Mouse (Mus musculus): ENCODE data around the gene Kif1b. TPM values are rescaled to one million over a fixed set of nuclear protein-coding genes. Genes with fewer than 3 reads are reported as not detected.

Kif1b gene
- total and polyA plus RNA-seq, 2 experiments from 2014 or later: 213 to 322 TPM

GRCm38 (mm10) chr4:149306712-149307595 lies 539 bp downstream of the Kif1b start:
- Histone ChIP-seq H3K9me3 (ENCODE audit: low read length) (no peaks in the 10 kb centered on the region), H3K4me1 (ENCODE audit: insufficient read depth, low read length) (peaks cover 24% of the 10 kb centered on the region), H3K36me3 (ENCODE audit: insufficient read depth, low read length) (no peaks in the 10 kb centered on the region), H3K4me2 (ENCODE audit: low read depth, low read length) (peak overlapping the region; percentile 80), H3K4me3 (ENCODE audit: low read length) (peak overlapping the region; percentile 96), H3K27ac (peak overlapping the region; percentile 99), H3K27me3 (ENCODE audit: insufficient read depth, low read length) (no peaks in the 10 kb centered on the region), H3K9ac (replicated peaks; ENCODE audit: low read length) (peak overlapping the region; percentile 99)
- TF ChIP-seq CTCF (IDR thresholded peaks at IDR 0.05; ENCODE audit: low read depth): no peak
- WGBS: 0% methylated on average over 67 of the region's 83 CpGs
- DNase-seq (ENCODE audit: low spot score): peak; percentile 91
- peak; percentile 61 for ATAC-seq

GRCm38 (mm10) chr4:149305761-149306711 lies 1.5 kb downstream of the Kif1b start:
- Histone ChIP-seq H3K27ac (peak overlapping the region; percentile 99), H3K27me3 (ENCODE audit: insufficient read depth, low read length) (no peaks in the 10 kb centered on the region), H3K4me2 (ENCODE audit: low read depth, low read length) (peak overlapping the region; percentile 80), H3K4me1 (ENCODE audit: insufficient read depth, low read length) (peaks cover 31% of the 10 kb centered on the region), H3K36me3 (ENCODE audit: insufficient read depth, low read length) (no peaks in the 10 kb centered on the region), H3K9me3 (ENCODE audit: low read length) (no peaks in the 10 kb centered on the region), H3K9ac (replicated peaks; ENCODE audit: low read length) (peak overlapping the region; percentile 99), H3K4me3 (ENCODE audit: low read length) (peak overlapping the region; percentile 96)
- no peak for DNase-seq (ENCODE audit: low spot score)
- ATAC-seq: no peak
- TF ChIP-seq CTCF (IDR thresholded peaks at IDR 0.05; ENCODE audit: low read depth): no peak
- WGBS: 24% methylated on average over 14 of the region's 14 CpGs

GRCm38 (mm10) chr4:149304466-149304865 lies 3.0 kb downstream of the Kif1b start:
- ATAC-seq (no peak), DNase-seq (ENCODE audit: low spot score) (no peak)
- no peak for TF ChIP-seq CTCF (IDR thresholded peaks at IDR 0.05; ENCODE audit: low read depth)
- H3K27me3 ChIP-seq (ENCODE audit: insufficient read depth, low read length): no peaks in the 10 kb centered on the region
- peak overlapping the region; percentile 80 for H3K4me2 ChIP-seq (ENCODE audit: low read depth, low read length)
- peaks cover 31% of the 10 kb centered on the region for H3K4me1 ChIP-seq (ENCODE audit: insufficient read depth, low read length)
- no peak overlapping the region for H3K9ac ChIP-seq (replicated peaks; ENCODE audit: low read length)
- no peak overlapping the region for H3K27ac ChIP-seq
- H3K9me3 ChIP-seq (ENCODE audit: low read length): no peaks in the 10 kb centered on the region
- H3K36me3 ChIP-seq (ENCODE audit: insufficient read depth, low read length): no peaks in the 10 kb centered on the region
- WGBS: 59% methylated on average over 1 of the region's 1 CpGs
- H3K4me3 ChIP-seq (ENCODE audit: low read length): peak overlapping the region; percentile 7; the same call in 1 of the 2 replicates

- DNase-seq (ENCODE audit: low spot score): no peak
- H3K36me3 ChIP-seq (ENCODE audit: insufficient read depth, low read length): no peaks in the 10 kb centered on the region
- peaks cover 31% of the 10 kb centered on the region for H3K4me1 ChIP-seq (ENCODE audit: insufficient read depth, low read length)
- H3K4me3 ChIP-seq (ENCODE audit: low read length): peak overlapping the region; percentile 15
- no peak overlapping the region for H3K27ac ChIP-seq
- H3K4me2 ChIP-seq (ENCODE audit: low read depth, low read length): peak overlapping the region; percentile 80
- WGBS: 15% methylated on average over 5 of the region's 5 CpGs
- H3K9ac ChIP-seq (replicated peaks; ENCODE audit: low read length): no peak overlapping the region
- H3K9me3 ChIP-seq (ENCODE audit: low read length): no peaks in the 10 kb centered on the region
- no peak for TF ChIP-seq CTCF (IDR thresholded peaks at IDR 0.05; ENCODE audit: low read depth)
- no peaks in the 10 kb centered on the region for H3K27me3 ChIP-seq (ENCODE audit: insufficient read depth, low read length)
- no peak for ATAC-seq
Measured at GRCm38 (mm10) chr4:149303502-149303901, 4.0 kb downstream of the Kif1b start.

GRCm38 (mm10) chr4:149302751-149303150 lies 4.7 kb downstream of the Kif1b start:
- TF ChIP-seq CTCF (IDR thresholded peaks at IDR 0.05; ENCODE audit: low read depth): no peak
- H3K9me3 ChIP-seq (ENCODE audit: low read length): no peaks in the 10 kb centered on the region
- peak overlapping the region; percentile 80 for H3K4me2 ChIP-seq (ENCODE audit: low read depth, low read length)
- ATAC-seq (no peak), DNase-seq (ENCODE audit: low spot score) (no peak)
- H3K4me3 ChIP-seq (ENCODE audit: low read length): no peak overlapping the region
- H3K9ac ChIP-seq (replicated peaks; ENCODE audit: low read length): no peak overlapping the region
- H3K27me3 ChIP-seq (ENCODE audit: insufficient read depth, low read length): no peaks in the 10 kb centered on the region
- 63% methylated on average over 5 of the region's 5 CpGs for WGBS
- peaks cover 31% of the 10 kb centered on the region for H3K4me1 ChIP-seq (ENCODE audit: insufficient read depth, low read length)
- no peaks in the 10 kb centered on the region for H3K36me3 ChIP-seq (ENCODE audit: insufficient read depth, low read length)
- H3K27ac ChIP-seq: no peak overlapping the region

- H3K9ac ChIP-seq (replicated peaks; ENCODE audit: low read length): 0 out of 2 replicates have a peak overlapping the region, but pooled peaks have one; percentile 21
- H3K4me3 ChIP-seq (ENCODE audit: low read length): no peak overlapping the region
- H3K27ac ChIP-seq: 0 out of 2 replicates have a peak overlapping the region, but pooled peaks have one; percentile 11
- H3K36me3 ChIP-seq (ENCODE audit: insufficient read depth, low read length): no peaks in the 10 kb centered on the region
- no peak for DNase-seq (ENCODE audit: low spot score)
- no peak for TF ChIP-seq CTCF (IDR thresholded peaks at IDR 0.05; ENCODE audit: low read depth)
- H3K27me3 ChIP-seq (ENCODE audit: insufficient read depth, low read length): no peaks in the 10 kb centered on the region
- whole genome bisulfite sequencing: 39% methylated on average over 3 of the region's 3 CpGs
- peaks cover 31% of the 10 kb centered on the region for H3K4me1 ChIP-seq (ENCODE audit: insufficient read depth, low read length)
- 0 out of 2 replicates have a peak overlapping the region, but pooled peaks have one; percentile 3 for H3K4me2 ChIP-seq (ENCODE audit: low read depth, low read length)
- no peak for ATAC-seq
- no peaks in the 10 kb centered on the region for H3K9me3 ChIP-seq (ENCODE audit: low read length)
Measured at GRCm38 (mm10) chr4:149302136-149302535, 5.4 kb downstream of the Kif1b start.
